25 mouse cellular contexts compared by ENCODE assay signal in genomic region chr13:104821192-104821591, GRCm38 (mm10). TPM values are rescaled to one million over a fixed set of nuclear protein-coding genes. Genes with fewer than 3 reads are reported as not detected.
DNase-seq lines count a peak whose midpoint lies in the region; TF ChIP-seq lines count a peak whose summit lies in the region.
"Had no signal": no experiment of that assay in that cellular context is flagged by ENCODE, and none has a peak within 500 bp of the region (broad histone marks: within the 10 kb centered on the region; RNA-seq: fewer than 3 reads in every experiment).

No protein-coding gene starts in this region.

- peak overlapping the region; percentile 9; the same call in 1 of the 2 replicates for H3K4me3 ChIP-seq in testis, adult 2 months (ENCODE audit: control insufficient read depth, low read depth, low read length)
- no peak overlapping the region for H3K4me3 ChIP-seq in MEL (ENCODE audit: control insufficient read depth in 1 of 2, insufficient read depth in 1 of 2, low read depth in 2 of 2, low read length in 2 of 2)

- no peaks in the 10 kb centered on the region for H3K27me3 ChIP-seq in testis, adult 2 months (ENCODE audit: control insufficient read depth, insufficient read depth, low read length)
- no peaks in the 10 kb centered on the region for H3K27me3 ChIP-seq in MEL (ENCODE audit: control insufficient read depth in 1 of 2, insufficient read depth in 2 of 2, low read length in 2 of 2)
- H3K27me3 ChIP-seq: CH12.LX, Patski had no signal

- no peak for TF ChIP-seq RAD21 in MEL (IDR thresholded peaks at IDR 0.05; ENCODE audit: low read depth, low read length)

- peak; percentile 53 for DNase-seq in heart, adult 11 months
- no peak for DNase-seq in heart, postnatal 10 days
- DNase-seq in testis, postnatal 10 days (ENCODE audit: low spot score), result no peak
- DNase-seq in MEL (ENCODE audit: low read depth, low spot score), result peak; percentile 66
- DNase-seq in MEL-GATA-1-ER (ENCODE audit: extremely low read depth, low read depth), result peak; percentile 43
- no peak for DNase-seq in thymus, postnatal 4 days
- DNase-seq in right cerebral cortex, postnatal 14 days, result no peak
- DNase-seq: adrenal gland, adult 2 months; adrenal gland, adult 8-10 months; adrenal gland, postnatal 10 days; adrenal gland, postnatal 14 days; adrenal gland, postnatal 25 days; adrenal gland, postnatal 36 days; B cell, adult 2 months; cerebellum, adult 11 months; cerebellum, adult 11-12 months; cerebellum, adult 18-20 months; cerebellum, adult 2 months had no signal

- no peak for TF ChIP-seq CTCF in testis, adult 2 months (IDR thresholded peaks at IDR 0.05; ENCODE audit: control insufficient read depth, insufficient read depth, insufficient replicate concordance, low read depth, low read length)
- no peak for TF ChIP-seq CTCF in MEL (IDR thresholded peaks at IDR 0.05 in 2 of 3, conservative IDR thresholded peaks at IDR 0.05 in 1 of 3; ENCODE audit: control insufficient read depth in 1 of 3, insufficient read depth in 1 of 3, low read depth in 2 of 3, low read length in 3 of 3, poor library complexity in 1 of 3, severe bottlenecking in 1 of 3)

- no peaks in the 10 kb centered on the region for H3K9me3 ChIP-seq in MEL (replicated peaks; ENCODE audit: insufficient read depth, low read length)
- H3K9me3 ChIP-seq: G1E had no signal

- intact Hi-C loops in heart, postnatal 10 days (cut with DNase I), result no loop called here

- TF ChIP-seq EP300 in MEL (IDR thresholded peaks at IDR 0.05; ENCODE audit: low read depth in 1 of 2, low read length in 2 of 2), result peak; percentile 64 to 76; a peak in 3 of 4 replicates

- H3K27ac ChIP-seq in testis, adult 2 months (ENCODE audit: control insufficient read depth, insufficient read depth, low read depth, low read length), result peak overlapping the region; percentile 39; the same call in 1 of the 2 replicates
- H3K27ac ChIP-seq in MEL (ENCODE audit: control insufficient read depth, low read depth, low read length), result peak overlapping the region; percentile 52

- H3K36me3 ChIP-seq in testis, adult 2 months (ENCODE audit: control insufficient read depth, insufficient read depth, low read length), result no peaks in the 10 kb centered on the region
- peaks cover 2 to 45% of the 10 kb centered on the region in 2 experiments; a peak in 3 of 4 replicates for H3K36me3 ChIP-seq in MEL (ENCODE audit: control insufficient read depth in 1 of 2, insufficient read depth in 2 of 2, low read length in 2 of 2)

- H3K79me2 ChIP-seq in MEL (ENCODE audit: control insufficient read depth, insufficient read depth, low read length, poor library complexity), result peaks cover 22% of the 10 kb centered on the region

- peaks cover 19% of the 10 kb centered on the region for H3K4me1 ChIP-seq in testis, adult 2 months (ENCODE audit: control insufficient read depth, insufficient read depth, low read length)
- H3K4me1 ChIP-seq in MEL (ENCODE audit: control insufficient read depth in 1 of 2, insufficient read depth in 2 of 2, low read length in 2 of 2), result peaks cover 24 to 26% of the 10 kb centered on the region in 2 experiments

- H3K9ac ChIP-seq in MEL (ENCODE audit: control insufficient read depth, low read depth, low read length, poor library complexity, severe bottlenecking), result no peak overlapping the region

- TF ChIP-seq POLR2A in testis, adult 2 months (IDR thresholded peaks at IDR 0.05; ENCODE audit: control insufficient read depth, low read depth, low read length), result no peak
- TF ChIP-seq POLR2A in MEL (IDR thresholded peaks at IDR 0.05; ENCODE audit: control insufficient read depth in 1 of 2, insufficient read depth in 1 of 2, low read depth in 1 of 2, low read length in 2 of 2, poor library complexity in 1 of 2), result no peak

TF ChIP-seq in MEL, 35 proteins besides CTCF, POLR2A, EP300 and RAD21:
- TF ChIP-seq GATA1 (IDR thresholded peaks at IDR 0.05; ENCODE audit: low read depth, low read length) (peak; percentile 72; the same call in 1 of the 2 replicates), ZC3H11A (IDR thresholded peaks at IDR 0.05; ENCODE audit: low read depth, low read length) (0 out of 2 replicates have a peak, but pooled peaks have one; percentile 5), TBP (IDR thresholded peaks at IDR 0.05; ENCODE audit: low read depth, low read length) (peak; percentile 82), MEF2A (IDR thresholded peaks at IDR 0.05; ENCODE audit: extremely low read depth, insufficient replicate concordance, low read depth, low read length, poor library complexity, severe bottlenecking) (no peak), TCF12 (IDR thresholded peaks at IDR 0.05; ENCODE audit: low read depth, low read length) (peak; percentile 55), RCOR1 (IDR thresholded peaks at IDR 0.05; ENCODE audit: low read depth, low read length) (peak; percentile 73), SIN3A (IDR thresholded peaks at IDR 0.05; ENCODE audit: low read length) (no peak; the same call in none of the 2 replicates), NELFE (IDR thresholded peaks at IDR 0.05; ENCODE audit: low read depth, low read length) (no peak), SMC3 (IDR thresholded peaks at IDR 0.05; ENCODE audit: low read depth, low read length) (no peak), TAL1 (IDR thresholded peaks at IDR 0.05; ENCODE audit: low read length) (peak; percentile 48)

RNA-seq across cellular contexts. Expression of gene Cwc27, which starts 4.2 kb away (rescaled TPM):
- 10 to 100 TPM; 17.6 to 19.0 TPM for total RNA-seq in heart, postnatal 10 days (2021)
- polyA plus RNA-seq in testis, adult 2 months (2012; rRNA removed), result 4.4 and 4.7 TPM in 2 replicates
- 18.3 and 18.9 TPM in 2 replicates for total RNA-seq in MEL (2012; rRNA removed)
- 10 to 100 TPM in 1 of 2 experiments, not detected in 1; 22.0 TPM for polyA plus RNA-seq in MEL (2012; ENCODE audit: insufficient read depth in 1 of 2, insufficient read length in 2 of 2, low read depth in 1 of 2, low replicate concordance in 2 of 2, missing spikeins in 1 of 2)

RNA-seq across cellular contexts. Expression of gene Srek1ip1, which starts 28.9 kb away (rescaled TPM):
- 10 to 100 TPM; 22.7 to 24.4 TPM for total RNA-seq in heart, postnatal 10 days (2021)
- polyA plus RNA-seq in testis, adult 2 months (2012; rRNA removed), result 5.2 and 6.6 TPM in 2 replicates
- 9.9 and 10.7 TPM in 2 replicates for total RNA-seq in MEL (2012; rRNA removed)
- polyA plus RNA-seq in MEL (2012; ENCODE audit: insufficient read depth in 1 of 2, insufficient read length in 2 of 2, low read depth in 1 of 2, low replicate concordance in 2 of 2, missing spikeins in 1 of 2), result 10 to 100 TPM in 1 of 2 experiments, not detected in 1; 26.1 TPM

RNA-seq across cellular contexts. Expression of gene Shisal2b, which starts 42.5 kb away (rescaled TPM):
- under 1 TPM in 1 of 2 experiments, not detected in 1; 0.62 TPM for total RNA-seq in heart, postnatal 10 days (2021)
- not detected in 2 replicates for polyA plus RNA-seq in testis, adult 2 months (2012; rRNA removed)
- total RNA-seq in MEL (2012; rRNA removed), result not detected in 2 replicates
- polyA plus RNA-seq in MEL (2012; ENCODE audit: insufficient read depth in 1 of 2, insufficient read length in 2 of 2, low read depth in 1 of 2, low replicate concordance in 2 of 2, missing spikeins in 1 of 2), result not detected
- total RNA-seq: adrenal gland, adult 18-20 months; adrenal gland, adult 2 months; adrenal gland, adult 8-10 months; adrenal gland, postnatal 10 days; adrenal gland, postnatal 14 days; adrenal gland, postnatal 25 days; adrenal gland, postnatal 36 days; adrenal gland, postnatal 4 days; G1E had no signal
- polyA plus RNA-seq: C2C12, G1E had no signal

Comparison
In these comparisons a context has a peak if more than half of its experiments do, and no peak if none do; other contexts are left out.
1. DNase-seq: peak in heart, adult 11 months (single experiment), MEL (single experiment) and MEL-GATA-1-ER (single experiment); none in heart, postnatal 10 days (0 of 2), testis, postnatal 10 days (single experiment), thymus, postnatal 4 days (single experiment) and right cerebral cortex, postnatal 14 days (single experiment).